Mouse (Mus musculus): ENCODE results near the gene Svop.

GRCm38 (mm10) chr5:114138277-114139164, 47.2 kb upstream of the Svop start:
- TF ChIP-seq EP300 (IDR thresholded peaks at IDR 0.05; ENCODE audit: low read depth) (no peak), CTCF (IDR thresholded peaks at IDR 0.05; ENCODE audit: low read depth) (no peak)
